Mouse (Mus musculus) liver, embryonic 13.5 days (tissue): ENCODE data around the gene Chl1. TPM values are rescaled to one million over a fixed set of nuclear protein-coding genes. Genes with fewer than 3 reads are reported as not detected.

Experiments used
- ATAC-seq: fragments of 200-750 bp; cut with Nextera tagmentation; 2 replicates; pipeline ENCODE4 v1.8.0; 2017; ENCODE audit warnings: low read depth, mild to moderate bottlenecking, moderate number of reproducible peaks, moderate library complexity
- DNase-seq: peaks from one replicate; pipeline ENCODE4 v3.0.0; 2022
- H3K27ac ChIP-seq: fragments of 300-500 bp; sonication (generic); 2 replicates; pipeline ENCODE4 v1.5.1; 2015; ENCODE audit warnings: moderate library complexity, mild to moderate bottlenecking, inconsistent platforms
- H3K27me3 ChIP-seq: fragments of 300-500 bp; sonication (generic); 2 replicates; pipeline ENCODE4 v1.6.1; 2015; ENCODE audit warnings: mild to moderate bottlenecking, inconsistent platforms
- H3K36me3 ChIP-seq: fragments of 300-500 bp; sonication (generic); 2 replicates; pipeline ENCODE4 v1.6.1; 2015; ENCODE audit warnings: mild to moderate bottlenecking, inconsistent platforms
- H3K4me1 ChIP-seq: fragments of 300-500 bp; sonication (generic); replicated peaks from 2 replicates; pipeline ENCODE4 v1.6.1; 2015; ENCODE audit warnings: inconsistent platforms
- H3K4me2 ChIP-seq: fragments of 300-500 bp; sonication (generic); 2 replicates; pipeline ENCODE4 v1.6.1; 2015; ENCODE audit warnings: inconsistent platforms, mild to moderate bottlenecking, moderate library complexity
- H3K4me3 ChIP-seq: fragments of 300-500 bp; sonication (generic); replicated peaks from 2 replicates; pipeline ENCODE4 v1.5.1; 2015; ENCODE audit warnings: mild to moderate bottlenecking, inconsistent platforms
- H3K9ac ChIP-seq: fragments of 300-500 bp; sonication (generic); 2 replicates; pipeline ENCODE4 v1.6.1; 2015; ENCODE audit warnings: mild to moderate bottlenecking, inconsistent platforms
- H3K9me3 ChIP-seq: fragments of 300-500 bp; sonication (generic); replicated peaks from 2 replicates; pipeline ENCODE4 v1.6.1; 2016; ENCODE audit warnings: inconsistent platforms
- WGBS: fragments of 180-500 bp; shearing (Covaris S2); methylation state at CpG from one replicate; pipeline ENCODE4 v1.1.7; 2015; ENCODE audit not compliant: insufficient replicate concordance; 5-methylcytosine and 5-hydroxymethylcytosine counted together
- polyA plus RNA-seq: library from polyadenylated mRNA; unstranded; fragments of >200 nt; fragmentation: Nextera tagmentation; extraction: Ambion mirVana; gene quantifications from 2 replicates; pipeline ENCODE4 v1.2.1, GENCODE M21; 2015

Chl1 gene
- polyA plus RNA-seq, 1 experiment from 2014 or later: 0.13 TPM

DNA sequence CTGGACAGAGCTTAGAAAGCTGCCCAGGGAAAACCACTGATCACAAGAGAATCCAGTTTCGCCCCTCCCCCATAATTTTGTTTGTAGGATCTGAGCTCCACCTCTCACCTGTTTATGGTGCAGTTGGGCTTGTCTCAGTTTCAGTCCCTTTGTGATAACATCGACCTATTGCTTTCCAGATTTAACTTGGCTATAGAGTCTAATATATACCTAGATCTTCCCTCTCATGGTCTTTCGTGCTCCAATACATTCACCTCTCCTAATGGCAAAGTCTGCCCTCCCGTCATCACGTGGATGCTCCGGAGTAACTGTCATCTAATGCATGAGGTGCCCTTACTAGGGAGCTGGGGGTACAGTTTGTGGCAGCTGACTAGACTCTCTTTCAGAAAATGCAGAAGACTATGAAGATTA is 2.5 kb downstream of the Chl1 start:
- DNase-seq: no peak
- Histone ChIP-seq H3K27ac (no peak overlapping the region), H3K4me2 (no peak overlapping the region), H3K9me3 (no peaks in the 10 kb centered on the region), H3K36me3 (no peaks in the 10 kb centered on the region), H3K4me1 (peaks cover 10% of the 10 kb centered on the region), H3K27me3 (peaks cover 42% of the 10 kb centered on the region), H3K9ac (no peak overlapping the region), H3K4me3 (no peak overlapping the region)
- ATAC-seq: no peak
- 36% methylated on average over 6 of the region's 6 CpGs for WGBS

- Histone ChIP-seq H3K4me2 (no peak overlapping the region), H3K4me1 (peaks cover 10% of the 10 kb centered on the region), H3K27ac (no peak overlapping the region), H3K36me3 (no peaks in the 10 kb centered on the region), H3K9me3 (no peaks in the 10 kb centered on the region), H3K27me3 (peaks cover 42% of the 10 kb centered on the region), H3K9ac (no peak overlapping the region), H3K4me3 (no peak overlapping the region)
- ATAC-seq (no peak), DNase-seq (no peak)
- 57% methylated on average over 8 of the region's 8 CpGs for WGBS
These were observed 3.3 kb downstream of the Chl1 start for GRCm38 (mm10) chr6:103513621-103514241.

GRCm38 (mm10) chr6:103514346-103514745 is 4.0 kb downstream of the Chl1 start:
- Histone ChIP-seq H3K9ac (no peak overlapping the region), H3K4me1 (peaks cover 10% of the 10 kb centered on the region), H3K27ac (no peak overlapping the region), H3K36me3 (no peaks in the 10 kb centered on the region), H3K9me3 (no peaks in the 10 kb centered on the region), H3K27me3 (peaks cover 42% of the 10 kb centered on the region), H3K4me3 (no peak overlapping the region), H3K4me2 (no peak overlapping the region)
- 45% methylated on average over 1 of the region's 1 CpGs for WGBS
- DNase-seq (no peak), ATAC-seq (no peak)

- Histone ChIP-seq H3K4me1 (peaks cover 10% of the 10 kb centered on the region), H3K4me2 (no peak overlapping the region), H3K36me3 (no peaks in the 10 kb centered on the region), H3K27me3 (peaks cover 38% of the 10 kb centered on the region), H3K4me3 (no peak overlapping the region), H3K9ac (no peak overlapping the region), H3K27ac (no peak overlapping the region), H3K9me3 (no peaks in the 10 kb centered on the region)
- no peak for DNase-seq
- WGBS: 79% methylated on average over 1 of the region's 1 CpGs
- ATAC-seq: no peak
These were observed 4.4 kb downstream of the Chl1 start for GRCm38 (mm10) chr6:103514756-103515155.

DNA sequence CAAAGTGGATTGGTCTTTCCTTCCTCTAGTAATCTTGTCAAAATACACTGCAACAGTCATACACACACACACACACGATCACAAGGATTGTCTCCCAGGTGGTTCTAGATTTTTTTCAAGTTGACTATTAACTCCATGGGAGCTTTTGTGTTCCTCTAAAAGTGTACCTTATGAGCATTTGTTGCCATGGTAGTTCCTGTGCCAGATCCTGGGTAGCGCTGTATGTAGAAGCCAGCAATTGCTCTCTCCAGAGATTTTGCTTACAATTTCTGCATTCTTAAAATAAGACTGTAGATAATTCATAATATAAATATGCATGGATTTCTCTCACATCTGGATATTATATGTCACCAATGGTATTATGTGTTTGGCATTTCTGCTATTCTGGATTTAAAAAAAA is 9.2 kb downstream of the Chl1 start:
- no peak overlapping the region for H3K9ac ChIP-seq
- no peak for DNase-seq
- no peaks in the 10 kb centered on the region for H3K4me1 ChIP-seq
- H3K36me3 ChIP-seq: no peaks in the 10 kb centered on the region
- 69% methylated on average over 2 of the region's 2 CpGs for WGBS
- no peak overlapping the region for H3K4me2 ChIP-seq
- no peaks in the 10 kb centered on the region for H3K9me3 ChIP-seq
- ATAC-seq: no peak
- no peak overlapping the region for H3K27ac ChIP-seq
- no peaks in the 10 kb centered on the region for H3K27me3 ChIP-seq
- no peak overlapping the region for H3K4me3 ChIP-seq

GRCm38 (mm10) chr6:103525326-103526024 is 15.1 kb downstream of the Chl1 start:
- 32% methylated on average over 2 of the region's 2 CpGs for WGBS
- Histone ChIP-seq H3K9me3 (no peaks in the 10 kb centered on the region), H3K27ac (no peak overlapping the region), H3K27me3 (no peaks in the 10 kb centered on the region), H3K4me3 (no peak overlapping the region), H3K4me1 (no peaks in the 10 kb centered on the region), H3K9ac (no peak overlapping the region), H3K4me2 (no peak overlapping the region), H3K36me3 (no peaks in the 10 kb centered on the region)
- no peak for DNase-seq
- ATAC-seq: no peak

- Histone ChIP-seq H3K9me3 (no peaks in the 10 kb centered on the region), H3K4me1 (no peaks in the 10 kb centered on the region)
- no peak for ATAC-seq
These were observed 16.8 kb downstream of the Chl1 start for GRCm38 (mm10) chr6:103526945-103527777.

DNA sequence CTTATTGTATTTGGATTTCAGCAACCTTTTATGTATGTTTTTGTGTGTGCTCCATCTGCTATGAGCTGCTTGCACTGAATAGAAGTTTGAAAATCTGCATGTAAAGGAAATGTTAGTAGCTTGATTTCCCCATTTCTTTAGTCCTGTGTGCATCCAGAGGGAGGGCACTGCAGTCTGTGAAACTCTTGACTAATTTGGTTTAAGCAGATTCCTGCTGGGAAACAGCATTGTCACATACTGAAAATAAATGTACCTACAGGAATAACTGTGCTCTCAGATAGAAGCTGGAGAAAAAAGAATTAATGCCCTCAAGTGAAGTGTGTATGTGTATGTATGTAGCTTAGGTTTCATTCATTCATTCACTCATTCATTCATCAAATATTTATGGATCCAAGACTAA is 22.7 kb downstream of the Chl1 start:
- H3K4me2 ChIP-seq: no peak overlapping the region
- no peaks in the 10 kb centered on the region for H3K36me3 ChIP-seq
- no peaks in the 10 kb centered on the region for H3K27me3 ChIP-seq
- ATAC-seq (no peak), DNase-seq (no peak)
- no peak overlapping the region for H3K4me3 ChIP-seq
- no peaks in the 10 kb centered on the region for H3K4me1 ChIP-seq
- H3K27ac ChIP-seq: no peak overlapping the region
- H3K9me3 ChIP-seq: no peaks in the 10 kb centered on the region
- H3K9ac ChIP-seq: no peak overlapping the region

More at GRCm38 (mm10) chr6:103526945-103527777, 16.8 kb downstream of the Chl1 start:
- no peaks in the 10 kb centered on the region for H3K27me3 ChIP-seq
- H3K27ac ChIP-seq: no peak overlapping the region
- no peaks in the 10 kb centered on the region for H3K36me3 ChIP-seq
- no peak overlapping the region for H3K9ac ChIP-seq
- H3K4me2 ChIP-seq: no peak overlapping the region
- 32% methylated on average over 8 of the region's 8 CpGs for WGBS
- DNase-seq: no peak
- H3K4me3 ChIP-seq: no peak overlapping the region

DNA sequence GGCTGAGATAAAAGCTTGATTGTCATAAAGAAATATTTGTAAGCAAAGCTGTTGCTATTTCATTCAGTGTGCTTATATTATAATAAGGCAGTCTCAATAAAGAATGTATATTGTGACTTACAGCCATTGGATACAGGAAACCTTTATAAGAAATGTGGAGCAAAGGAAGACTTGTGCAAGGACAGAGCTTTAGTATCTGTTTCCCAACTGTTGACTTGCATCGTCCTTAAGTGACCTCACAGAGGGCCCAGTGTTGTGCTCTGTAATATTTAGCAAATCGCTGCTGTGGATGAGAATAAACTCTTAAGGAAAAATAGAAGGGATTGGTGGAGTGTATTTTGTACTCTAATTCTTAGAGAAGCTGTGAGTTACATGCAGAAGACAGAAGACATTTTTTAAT is 23.6 kb downstream of the Chl1 start:
- no peak overlapping the region for H3K9ac ChIP-seq
- DNase-seq (no peak), ATAC-seq (no peak)
- no peaks in the 10 kb centered on the region for H3K9me3 ChIP-seq
- no peak overlapping the region for H3K4me3 ChIP-seq
- no peak overlapping the region for H3K27ac ChIP-seq
- no peaks in the 10 kb centered on the region for H3K36me3 ChIP-seq
- no peaks in the 10 kb centered on the region for H3K4me1 ChIP-seq
- H3K27me3 ChIP-seq: no peaks in the 10 kb centered on the region
- H3K4me2 ChIP-seq: no peak overlapping the region
- WGBS: 59% methylated on average over 2 of the region's 2 CpGs

- Histone ChIP-seq H3K36me3 (no peaks in the 10 kb centered on the region), H3K4me1 (no peaks in the 10 kb centered on the region), H3K9ac (no peak overlapping the region), H3K4me2 (no peak overlapping the region), H3K27me3 (no peaks in the 10 kb centered on the region), H3K4me3 (no peak overlapping the region), H3K27ac (no peak overlapping the region), H3K9me3 (no peaks in the 10 kb centered on the region)
- ATAC-seq (no peak), DNase-seq (no peak)
- 85% methylated on average over 2 of the region's 2 CpGs for WGBS
These were observed 32.2 kb downstream of the Chl1 start for GRCm38 (mm10) chr6:103542576-103542975.

GRCm38 (mm10) chr6:103543753-103544152 is 33.4 kb downstream of the Chl1 start:
- Histone ChIP-seq H3K36me3 (no peaks in the 10 kb centered on the region), H3K9ac (no peak overlapping the region), H3K4me1 (no peaks in the 10 kb centered on the region), H3K4me2 (no peak overlapping the region), H3K4me3 (no peak overlapping the region), H3K27me3 (no peaks in the 10 kb centered on the region), H3K27ac (no peak overlapping the region), H3K9me3 (no peaks in the 10 kb centered on the region)
- no peak for ATAC-seq
- no peak for DNase-seq
- WGBS: 51% methylated on average over 1 of the region's 1 CpGs
